Mouse (Mus musculus): Measurements from ENCODE around the gene Pdzd3. TPM values are rescaled to one million over a fixed set of nuclear protein-coding genes. Genes with fewer than 3 reads are reported as not detected.

Gene Pdzd3
- polyA plus RNA-seq, 1 experiment from 2014 or later, result not detected

- Histone ChIP-seq H3K36me3 (replicated peaks; ENCODE audit: insufficient read depth, low read length) (no peaks in the 10 kb centered on the region), H3K9me3 (ENCODE audit: low read length) (no peaks in the 10 kb centered on the region)
- WGBS (ENCODE audit: insufficient replicate concordance), result 67% methylated on average over 4 of the region's 4 CpGs
Observed at GRCm38 (mm10) chr9:44237128-44237527, 14.1 kb downstream of the Pdzd3 start.

DNA sequence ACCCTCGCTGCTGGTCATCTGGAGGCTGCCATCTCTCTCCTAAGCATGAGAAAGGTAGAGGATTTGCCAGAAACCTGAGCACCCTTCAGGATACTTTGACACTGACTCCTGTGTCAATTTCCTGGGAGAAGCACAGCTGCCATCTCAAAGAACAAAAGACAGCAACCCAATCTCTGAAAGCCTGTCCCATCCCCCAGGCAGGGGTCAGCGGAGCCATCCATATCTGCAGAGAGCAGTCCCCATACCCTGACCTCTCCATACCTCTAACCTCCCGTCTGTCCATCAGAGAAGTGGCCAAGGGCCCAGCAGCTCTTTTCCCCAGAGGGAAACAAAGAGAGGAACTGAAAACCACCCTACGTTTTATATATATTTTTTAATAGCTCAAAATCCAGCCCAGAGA is 14.7 kb downstream of the Pdzd3 start:
- TF ChIP-seq EP300 (IDR thresholded peaks at IDR 0.05; ENCODE audit: low read depth) (no peak), CTCF (IDR thresholded peaks at IDR 0.05; ENCODE audit: low read depth) (no peak)
- Histone ChIP-seq H3K9ac (replicated peaks) (no peak overlapping the region), H3K36me3 (replicated peaks; ENCODE audit: insufficient read depth, low read length) (no peaks in the 10 kb centered on the region), H3K27ac (ENCODE audit: low read depth) (no peak overlapping the region), H3K4me2 (ENCODE audit: low read depth, low read length) (no peak overlapping the region), H3K9me3 (ENCODE audit: low read length) (no peaks in the 10 kb centered on the region), H3K4me1 (ENCODE audit: insufficient read depth) (peaks cover 10% of the 10 kb centered on the region), H3K27me3 (ENCODE audit: insufficient read depth, low read length) (no peaks in the 10 kb centered on the region), H3K4me3 (ENCODE audit: low read depth, low read length) (no peak overlapping the region)
- DNase-seq, result no peak
- 68% methylated on average over 4 of the region's 4 CpGs for WGBS (ENCODE audit: insufficient replicate concordance)
- ATAC-seq, result no peak

More at GRCm38 (mm10) chr9:44237128-44237527, 14.1 kb downstream of the Pdzd3 start:
- ATAC-seq (no peak), DNase-seq (no peak)
- Histone ChIP-seq H3K4me2 (ENCODE audit: low read depth, low read length) (no peak overlapping the region), H3K27ac (ENCODE audit: low read depth) (no peak overlapping the region), H3K27me3 (ENCODE audit: insufficient read depth, low read length) (no peaks in the 10 kb centered on the region), H3K4me1 (ENCODE audit: insufficient read depth) (peaks cover 6% of the 10 kb centered on the region; the same call in 1 of the 2 replicates), H3K9ac (replicated peaks) (no peak overlapping the region), H3K4me3 (ENCODE audit: low read depth, low read length) (no peak overlapping the region)
- TF ChIP-seq EP300 (IDR thresholded peaks at IDR 0.05; ENCODE audit: low read depth), result no peak
- TF ChIP-seq CTCF (IDR thresholded peaks at IDR 0.05; ENCODE audit: low read depth), result no peak

DNA sequence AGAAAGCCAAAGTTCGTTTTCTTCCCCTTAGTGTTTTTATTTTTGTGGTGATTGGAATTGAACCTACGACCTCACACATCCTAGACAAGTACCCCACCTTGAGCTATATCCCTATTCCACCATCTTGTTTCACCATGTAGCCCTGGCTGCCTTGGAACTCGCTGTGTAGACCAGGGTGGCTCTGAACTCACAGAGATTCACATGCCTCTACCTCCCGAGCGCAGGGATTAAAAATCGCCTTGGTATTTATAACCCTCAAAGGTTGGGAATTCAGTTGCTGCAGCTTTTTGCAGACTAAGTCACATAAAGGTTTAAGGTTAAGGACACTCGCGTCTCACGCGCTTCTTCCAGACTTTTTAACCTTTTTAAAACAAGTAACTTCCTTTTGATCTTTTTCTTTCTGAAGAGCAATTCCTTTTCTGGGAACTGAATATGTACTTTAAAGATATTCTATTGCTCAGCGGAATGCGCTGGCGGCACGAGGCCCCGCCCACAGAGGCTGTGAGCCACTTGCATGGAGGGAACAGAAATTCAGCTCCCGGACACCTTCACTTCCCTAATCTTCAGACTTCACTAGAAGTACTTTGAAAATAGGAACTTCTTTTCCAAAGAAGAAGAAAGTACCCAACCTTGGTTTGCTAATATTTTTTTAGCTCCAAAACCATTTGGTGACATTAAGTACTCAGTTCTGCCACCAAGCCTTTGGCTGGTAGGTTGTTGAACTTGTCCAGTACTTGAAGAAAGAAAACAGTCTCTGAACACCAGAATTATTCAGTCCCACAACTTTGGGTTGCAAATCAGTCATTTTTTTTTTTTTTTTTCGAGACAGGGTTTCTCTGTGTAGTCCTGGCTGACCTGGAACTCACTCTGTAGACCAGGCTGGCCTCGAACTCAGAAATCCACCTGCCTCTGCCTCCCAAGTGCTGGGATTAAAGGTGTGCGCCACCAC is 16.5 kb downstream of the Pdzd3 start:
- DNase-seq (peak; percentile 76), ATAC-seq (peak; percentile 19; the same call in 1 of the 2 replicates)
- H3K4me3 ChIP-seq (ENCODE audit: low read depth, low read length), result peak overlapping the region; percentile 99
- peak overlapping the region; percentile 93 for H3K27ac ChIP-seq (ENCODE audit: low read depth)
- no peaks in the 10 kb centered on the region for H3K27me3 ChIP-seq (ENCODE audit: insufficient read depth, low read length)
- WGBS (ENCODE audit: insufficient replicate concordance), result 16% methylated on average over 19 of the region's 19 CpGs
- H3K4me2 ChIP-seq (ENCODE audit: low read depth, low read length), result peak overlapping the region; percentile 95
- H3K36me3 ChIP-seq (replicated peaks; ENCODE audit: insufficient read depth, low read length), result no peaks in the 10 kb centered on the region
- H3K4me1 ChIP-seq (ENCODE audit: insufficient read depth), result peaks cover 17% of the 10 kb centered on the region
- no peaks in the 10 kb centered on the region for H3K9me3 ChIP-seq (ENCODE audit: low read length)
- peak overlapping the region; percentile 94 for H3K9ac ChIP-seq (replicated peaks)
- TF ChIP-seq CTCF (IDR thresholded peaks at IDR 0.05; ENCODE audit: low read depth), result no peak
- no peak for TF ChIP-seq EP300 (IDR thresholded peaks at IDR 0.05; ENCODE audit: low read depth)

- peak within 1 kb of the TSS; percentile 95 for H3K4me2 ChIP-seq (ENCODE audit: low read depth, low read length)
- H3K9ac ChIP-seq (replicated peaks), result peak within 1 kb of the TSS; percentile 94
- H3K27ac ChIP-seq (ENCODE audit: low read depth), result peak within 1 kb of the TSS; percentile 93
- H3K36me3 ChIP-seq (replicated peaks; ENCODE audit: insufficient read depth, low read length), result no peaks in the 10 kb centered on the region
- H3K4me3 ChIP-seq (ENCODE audit: low read depth, low read length), result peak within 1 kb of the TSS; percentile 99
- H3K27me3 ChIP-seq (ENCODE audit: insufficient read depth, low read length), result no peaks in the 10 kb centered on the region
- H3K9me3 ChIP-seq (ENCODE audit: low read length), result no peaks in the 10 kb centered on the region
- ATAC-seq (peak; percentile 91), DNase-seq (peak; percentile 98)
- peaks cover 17% of the 10 kb centered on the region for H3K4me1 ChIP-seq (ENCODE audit: insufficient read depth)
- under 1% methylated on average over 48 of the region's 76 CpGs for WGBS (ENCODE audit: insufficient replicate concordance)
- peak; percentile 99 for TF ChIP-seq CTCF (IDR thresholded peaks at IDR 0.05; ENCODE audit: low read depth)
- TF ChIP-seq EP300 (IDR thresholded peaks at IDR 0.05; ENCODE audit: low read depth), result no peak
Observed at GRCm38 (mm10) chr9:44233802-44234478, 17.3 kb downstream of the Pdzd3 start, which contains the start of gene Cbl. TSS of gene Cbl (minus strand) at chr9:44234049.

DNA sequence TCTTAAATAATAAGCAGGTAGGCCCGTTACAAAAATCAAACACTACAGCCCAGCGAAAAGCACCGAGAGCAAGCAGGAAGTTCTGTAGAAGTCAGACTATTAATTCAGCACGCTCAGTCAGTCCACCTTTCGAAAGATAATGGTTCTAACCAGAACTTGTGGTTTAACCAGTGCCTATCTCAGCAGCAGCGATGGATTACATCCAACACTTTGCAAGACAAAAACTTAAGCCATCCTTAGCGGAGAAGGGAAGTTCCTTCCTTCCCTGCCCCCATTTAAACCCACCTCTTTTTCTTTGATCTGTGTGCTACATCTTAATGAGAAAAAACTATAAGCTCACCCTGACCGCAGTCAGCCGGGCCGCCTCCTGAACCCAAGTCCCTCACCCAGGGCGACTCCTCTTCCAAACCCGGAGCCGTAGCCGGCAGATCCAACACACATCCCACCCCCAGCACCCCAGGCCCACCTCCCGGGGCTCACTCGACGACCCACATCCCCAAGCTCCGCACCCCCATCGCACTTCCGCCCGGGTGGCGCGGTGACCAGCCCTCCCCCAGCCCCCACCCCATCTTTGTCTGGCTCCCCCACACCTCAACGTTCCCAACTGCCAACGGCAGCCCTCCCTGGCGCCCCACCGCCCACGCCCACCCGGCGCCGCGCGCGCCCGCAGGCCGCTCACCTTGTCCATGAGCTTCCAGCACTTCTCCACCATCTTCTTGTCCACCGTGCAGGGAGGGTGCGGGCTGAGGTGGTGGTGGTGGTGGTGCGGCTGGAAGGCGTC is 18.1 kb downstream of the Pdzd3 start:
- no peak for TF ChIP-seq EP300 (IDR thresholded peaks at IDR 0.05; ENCODE audit: low read depth)
- TF ChIP-seq CTCF (IDR thresholded peaks at IDR 0.05; ENCODE audit: low read depth), result no peak
- DNase-seq (no peak), ATAC-seq (peak; percentile 56)
- WGBS (ENCODE audit: insufficient replicate concordance), result 2% methylated on average over 40 of the region's 40 CpGs
- peak overlapping the region; percentile 95 for H3K4me2 ChIP-seq (ENCODE audit: low read depth, low read length)
- peak overlapping the region; percentile 94 for H3K9ac ChIP-seq (replicated peaks)
- H3K4me1 ChIP-seq (ENCODE audit: insufficient read depth), result peaks cover 17% of the 10 kb centered on the region
- no peaks in the 10 kb centered on the region for H3K27me3 ChIP-seq (ENCODE audit: insufficient read depth, low read length)
- H3K9me3 ChIP-seq (ENCODE audit: low read length), result no peaks in the 10 kb centered on the region
- H3K27ac ChIP-seq (ENCODE audit: low read depth), result peak overlapping the region; percentile 93
- H3K4me3 ChIP-seq (ENCODE audit: low read depth, low read length), result peak overlapping the region; percentile 99
- no peaks in the 10 kb centered on the region for H3K36me3 ChIP-seq (replicated peaks; ENCODE audit: insufficient read depth, low read length)
